ENCODE assay signal across 19 mouse cellular contexts in the genomic region with DNA sequence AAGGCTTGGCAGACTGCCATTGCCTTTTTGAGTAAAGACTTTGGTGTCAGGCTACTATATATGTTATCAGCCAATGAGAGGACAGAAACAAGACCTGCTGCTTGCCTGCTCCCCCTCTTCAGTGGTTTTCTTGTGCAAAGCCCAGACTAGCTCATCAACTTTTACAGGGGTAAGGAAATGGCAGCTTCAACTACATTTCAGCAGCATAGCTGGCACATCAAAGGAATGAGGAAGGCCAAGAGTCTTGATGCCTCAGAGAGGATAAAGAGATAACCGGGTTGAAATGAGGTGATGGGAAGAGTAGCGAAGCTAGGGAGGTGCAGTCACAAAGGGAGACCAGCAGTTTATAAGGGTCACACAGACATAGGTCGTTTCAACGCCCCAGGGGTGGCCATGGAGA. TPM values are rescaled to one million over a fixed set of nuclear protein-coding genes. Genes with fewer than 3 reads are reported as not detected.
"Had no signal": no experiment of that assay in that cellular context is flagged by ENCODE, and none has a peak within 500 bp of the region (broad histone marks: within the 10 kb centered on the region; RNA-seq: fewer than 3 reads in every experiment).

No protein-coding gene starts in this region.

- H3K9me3 ChIP-seq: liver, embryonic 15.5 days; lung, embryonic 15.5 days; megakaryocyte, embryonic 14.5 days; midbrain, embryonic 13.5 days; midbrain, embryonic 15.5 days; neural tube, embryonic 13.5 days; neural tube, embryonic 15.5 days had no signal

- DNase-seq: liver, postnatal 0 days; lung, postnatal 10 days; retina, postnatal 1 day; right cerebral cortex, adult 18-20 months; right cerebral cortex, postnatal 25 days; right cerebral cortex, postnatal 4 days; spleen, adult 18-20 months; thymus, adult 18-20 months; thymus, postnatal 14 days; thymus, postnatal 36 days had no signal

- ATAC-seq: liver, postnatal 0 days; midbrain, embryonic 13.5 days; midbrain, embryonic 15.5 days had no signal

- H3K36me3 ChIP-seq: liver, embryonic 15.5 days; lung, embryonic 15.5 days; midbrain, embryonic 13.5 days; midbrain, embryonic 15.5 days; neural tube, embryonic 13.5 days; neural tube, embryonic 15.5 days had no signal

- H3K4me2 ChIP-seq: liver, embryonic 15.5 days; lung, embryonic 15.5 days; midbrain, embryonic 11.5 days; midbrain, embryonic 13.5 days; midbrain, embryonic 15.5 days; neural tube, embryonic 13.5 days; neural tube, embryonic 15.5 days had no signal

- H3K27ac ChIP-seq: liver, embryonic 15.5 days; lung, embryonic 15.5 days; macrophage; midbrain, embryonic 13.5 days; midbrain, embryonic 15.5 days; neural tube, embryonic 13.5 days; neural tube, embryonic 15.5 days had no signal

- H3K27me3 ChIP-seq: lung, embryonic 15.5 days; midbrain, embryonic 15.5 days; neural tube, embryonic 15.5 days had no signal

- H3K9ac ChIP-seq: liver, embryonic 15.5 days; liver, postnatal 0 days; lung, embryonic 15.5 days; midbrain, embryonic 13.5 days; midbrain, embryonic 15.5 days; neural tube, embryonic 13.5 days; neural tube, embryonic 15.5 days had no signal

- H3K4me3 ChIP-seq: liver, embryonic 15.5 days; lung, embryonic 15.5 days; megakaryocyte, embryonic 14.5 days; midbrain, embryonic 13.5 days; midbrain, embryonic 15.5 days; neural tube, embryonic 13.5 days; neural tube, embryonic 15.5 days had no signal

- H3K4me1 ChIP-seq: liver, embryonic 15.5 days; midbrain, embryonic 13.5 days; midbrain, embryonic 15.5 days; neural tube, embryonic 13.5 days had no signal

RNA-seq across cellular contexts. Expression of gene Plekhs1, which starts 3.9 kb away (rescaled TPM):
- polyA plus RNA-seq: liver, embryonic 15.5 days; liver, postnatal 0 days; macrophage had no signal
